Mouse (Mus musculus): ENCODE results near the gene Hoxc10.

Gene Hoxc10

DNA sequence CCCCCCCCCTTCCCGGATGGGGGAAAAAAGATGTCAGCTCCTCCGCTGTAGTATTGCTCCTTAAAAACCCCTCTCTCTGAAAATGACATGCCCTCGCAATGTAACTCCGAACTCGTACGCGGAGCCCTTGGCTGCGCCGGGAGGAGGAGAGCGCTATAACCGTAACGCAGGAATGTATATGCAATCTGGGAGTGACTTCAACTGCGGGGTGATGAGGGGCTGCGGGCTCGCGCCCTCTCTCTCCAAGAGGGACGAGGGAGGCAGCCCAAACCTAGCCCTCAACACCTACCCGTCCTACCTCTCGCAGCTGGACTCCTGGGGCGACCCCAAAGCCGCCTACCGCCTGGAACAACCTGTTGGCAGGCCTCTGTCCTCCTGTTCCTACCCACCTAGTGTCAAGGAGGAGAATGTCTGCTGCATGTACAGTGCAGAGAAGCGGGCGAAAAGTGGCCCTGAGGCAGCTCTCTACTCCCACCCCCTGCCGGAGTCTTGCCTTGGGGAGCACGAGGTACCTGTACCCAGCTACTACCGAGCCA lies at the start of gene Hoxc10:
Hoxc10 (plus strand) TSS at position 21 of the 536 bp plus-strand sequence.
- no peak for DNase-seq

DNA sequence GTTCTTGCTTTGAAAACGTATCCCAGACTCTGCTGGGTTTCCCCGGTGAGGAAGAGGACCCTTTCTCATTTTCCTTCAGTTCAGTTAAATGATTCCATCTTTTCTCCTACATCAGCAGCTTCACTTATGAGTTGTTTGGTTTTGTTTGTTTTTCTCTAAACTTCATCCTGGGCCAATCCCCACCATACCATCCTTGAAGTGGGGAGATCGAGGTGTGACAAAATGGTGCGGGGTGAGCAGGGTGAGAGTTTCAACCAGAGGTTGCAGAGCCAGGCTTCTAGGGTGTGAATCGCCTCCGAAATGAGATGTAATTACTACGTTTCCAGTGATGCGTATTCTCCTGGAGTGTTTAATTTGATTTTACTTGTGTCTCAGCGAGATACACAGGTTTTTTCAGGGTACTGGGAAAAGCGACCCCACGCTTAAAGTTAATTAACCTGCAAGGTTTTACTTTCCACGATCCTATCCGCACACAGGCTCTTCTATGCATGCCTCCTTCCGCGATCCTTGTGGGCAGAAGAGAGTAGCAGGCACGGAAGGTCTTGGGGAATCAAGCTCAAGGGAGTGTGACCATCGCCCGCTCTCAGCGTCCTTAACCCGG lies 48.5 kb upstream of the Hoxc10 start:
- peak; percentile 72 for DNase-seq

DNA sequence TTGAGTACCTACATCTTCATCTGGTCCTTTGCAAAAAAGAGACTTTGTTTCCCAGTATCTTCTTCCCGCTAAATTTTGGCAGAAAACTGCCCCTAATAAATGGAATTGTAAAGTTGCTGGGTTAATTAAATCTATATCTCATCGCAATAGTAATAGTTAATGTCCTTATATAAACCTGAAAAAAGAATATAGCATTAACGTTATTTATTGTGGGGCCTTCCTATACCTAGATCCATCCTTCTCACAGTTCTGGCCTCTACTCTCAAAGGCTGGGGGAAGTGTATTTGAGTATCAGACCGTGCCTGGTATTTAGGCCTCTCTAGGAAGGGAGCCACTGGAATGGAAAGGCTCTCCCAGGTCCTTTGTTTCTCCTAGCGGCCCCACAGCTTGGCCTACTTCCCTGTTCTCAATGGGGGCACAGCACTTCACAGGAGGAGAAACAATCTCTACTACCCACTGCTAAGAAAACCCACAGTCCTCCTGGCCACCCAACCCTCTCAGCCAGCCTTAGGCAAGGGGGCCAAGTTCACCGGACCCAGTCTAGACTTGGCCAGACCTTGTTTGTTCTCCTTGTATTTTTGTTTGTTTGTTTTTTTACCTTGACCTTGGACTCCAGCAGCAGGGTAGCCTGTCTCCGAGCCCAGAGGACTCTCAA lies 47.9 kb upstream of the Hoxc10 start:
- peak; percentile 80 for DNase-seq

GRCm38 (mm10) chr15:102919336-102920180 lies 47.0 kb upstream of the Hoxc10 start:
- DNase-seq, result peak; percentile 70

GRCm38 (mm10) chr15:102920619-102921018 lies 46.0 kb upstream of the Hoxc10 start:
- DNase-seq, result peak; percentile 96

DNA sequence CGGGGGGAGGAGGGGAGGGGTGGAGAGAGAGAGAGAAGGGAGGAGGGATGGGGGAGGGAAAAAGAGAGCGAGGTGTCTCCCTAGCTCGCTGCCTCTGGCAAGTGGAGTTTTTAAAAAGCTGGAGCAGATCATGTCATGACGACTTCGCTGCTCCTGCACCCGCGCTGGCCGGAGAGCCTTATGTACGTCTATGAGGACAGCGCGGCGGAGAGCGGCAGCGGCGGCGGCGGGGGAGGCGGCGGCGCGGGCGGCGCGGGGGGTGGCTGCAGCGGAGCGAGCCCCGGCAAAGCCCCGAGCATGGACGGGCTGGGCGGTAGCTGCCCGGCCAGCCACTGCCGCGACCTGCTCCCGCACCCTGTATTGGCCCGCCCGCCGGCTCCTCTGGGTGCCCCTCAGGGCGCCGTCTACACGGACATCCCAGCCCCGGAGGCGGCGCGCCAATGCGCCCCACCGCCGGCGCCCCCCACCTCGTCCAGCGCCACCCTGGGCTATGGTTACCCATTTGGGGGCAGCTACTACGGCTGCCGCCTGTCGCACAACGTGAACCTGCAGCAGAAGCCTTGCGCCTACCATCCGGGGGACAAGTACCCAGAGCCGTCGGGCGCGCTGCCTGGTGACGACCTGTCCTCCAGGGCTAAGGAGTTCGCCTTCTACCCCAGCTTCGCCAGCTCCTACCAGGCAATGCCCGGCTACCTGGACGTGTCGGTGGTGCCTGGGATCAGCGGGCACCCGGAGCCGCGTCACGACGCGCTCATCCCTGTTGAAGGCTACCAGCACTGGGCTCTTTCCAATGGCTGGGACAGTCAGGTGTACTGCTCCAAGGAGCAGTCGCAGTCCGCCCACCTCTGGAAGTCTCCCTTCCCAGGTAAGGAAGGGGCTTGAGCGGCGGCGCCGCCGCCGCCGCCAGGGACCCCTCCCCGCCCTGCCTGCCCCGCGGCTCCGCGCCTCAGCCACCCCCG lies 45.3 kb upstream of the Hoxc10 start, which contains the start of gene Hoxc13:
Hoxc13 (plus strand) TSS at position 51 of the 959 bp plus-strand sequence.
- no peak for DNase-seq

DNA sequence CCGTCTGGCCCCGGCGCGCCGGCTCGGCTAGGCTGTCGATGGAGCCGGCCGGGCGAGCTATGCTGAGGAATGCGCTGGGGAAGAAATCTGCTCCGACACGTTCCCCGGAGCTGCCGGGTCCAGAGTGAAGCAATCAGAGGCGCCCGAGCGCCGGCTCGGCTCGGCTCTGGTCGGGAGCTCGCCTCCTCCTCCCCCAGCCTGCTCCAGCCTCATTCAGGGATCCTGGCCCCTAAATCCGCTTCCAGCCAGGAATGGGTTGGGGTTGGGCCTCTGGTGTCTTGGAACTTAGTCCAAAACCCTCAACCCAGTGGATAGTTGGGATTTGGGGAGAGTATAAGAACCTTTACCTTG lies 44.6 kb upstream of the Hoxc10 start:
- DNase-seq, result no peak

GRCm38 (mm10) chr15:102922636-102923500 lies 43.7 kb upstream of the Hoxc10 start:
- no peak for DNase-seq

- DNase-seq, result no peak
Observed at GRCm38 (mm10) chr15:102927032-102927645, 39.5 kb upstream of the Hoxc10 start.

DNA sequence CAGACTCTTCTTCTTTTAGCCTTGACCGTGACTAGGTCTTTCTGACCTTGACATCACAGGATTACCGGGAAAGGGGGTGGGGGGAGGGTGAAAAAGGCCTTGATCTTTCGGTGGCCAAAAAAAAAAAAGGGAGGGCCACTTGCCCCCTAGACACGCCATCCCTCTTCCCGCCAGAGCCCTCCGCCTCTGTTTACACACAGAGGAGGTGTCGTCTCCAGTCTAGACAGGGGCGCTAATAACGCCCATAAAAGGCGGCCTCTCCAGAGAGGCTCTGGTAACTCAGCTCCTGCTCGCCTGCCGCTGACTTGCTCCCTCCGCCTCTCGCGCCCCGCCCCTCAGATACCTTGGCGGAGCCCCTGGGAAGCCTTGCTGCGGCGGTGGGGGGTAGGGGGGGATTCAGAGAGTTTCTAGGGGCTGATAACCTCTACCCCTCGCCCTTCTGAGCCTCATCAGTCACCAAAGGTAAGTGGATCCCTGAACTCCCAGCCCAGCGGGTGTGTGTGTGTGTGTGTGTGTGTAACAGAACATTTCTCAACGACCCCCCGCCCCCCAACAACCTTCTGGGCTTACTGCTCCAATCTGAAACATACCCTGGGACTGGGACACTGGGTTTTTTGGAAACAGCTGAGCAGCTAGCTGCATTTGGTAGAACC lies 34.8 kb upstream of the Hoxc10 start:
- DNase-seq, result no peak

DNA sequence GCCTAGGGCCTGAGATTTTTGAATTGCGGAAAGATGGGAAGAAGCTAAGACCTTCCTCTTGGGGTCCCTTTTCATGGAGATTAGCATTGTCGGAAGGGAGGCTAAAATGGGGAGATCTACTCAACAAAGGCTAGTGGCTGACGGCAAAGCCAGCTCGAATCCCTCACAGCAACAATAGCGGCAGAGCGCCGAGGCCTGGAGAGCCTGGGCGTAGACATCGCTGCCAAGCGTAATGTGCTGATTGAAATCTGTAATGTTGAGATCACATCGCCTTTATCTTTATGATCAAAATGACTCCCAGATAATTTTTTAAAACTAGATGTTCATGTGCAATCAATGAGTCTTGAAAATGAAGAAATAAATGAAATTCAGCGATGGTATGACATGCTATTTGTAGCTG lies 32.2 kb upstream of the Hoxc10 start:
- no peak for DNase-seq

DNA sequence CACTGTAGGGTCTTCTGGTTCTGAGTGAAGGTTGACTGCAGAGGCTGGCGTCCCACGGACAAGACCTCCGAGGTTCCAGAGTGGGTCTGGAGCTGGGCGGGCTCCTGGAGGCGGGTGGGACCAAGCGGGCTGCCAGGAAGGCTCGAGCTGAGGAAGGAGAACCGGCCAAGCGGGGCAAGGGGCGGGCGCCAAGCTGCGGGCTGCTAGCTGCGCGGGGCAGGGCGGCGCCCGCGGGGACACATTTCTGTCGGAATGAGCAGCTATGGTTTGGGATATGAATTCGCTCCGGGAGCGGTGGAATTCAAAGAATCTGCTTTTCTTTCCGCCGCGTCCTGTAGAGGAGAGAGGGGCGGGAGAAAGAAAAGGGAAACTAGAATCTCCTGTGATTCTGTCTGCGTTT lies 31.7 kb upstream of the Hoxc10 start:
- DNase-seq, result no peak

- no peak for DNase-seq
Observed at GRCm38 (mm10) chr15:102936279-102936972, 30.2 kb upstream of the Hoxc10 start, which contains the start of gene Hoxc12. Gene Hoxc12, plus strand, starts transcription at chr15:102936757.

DNA sequence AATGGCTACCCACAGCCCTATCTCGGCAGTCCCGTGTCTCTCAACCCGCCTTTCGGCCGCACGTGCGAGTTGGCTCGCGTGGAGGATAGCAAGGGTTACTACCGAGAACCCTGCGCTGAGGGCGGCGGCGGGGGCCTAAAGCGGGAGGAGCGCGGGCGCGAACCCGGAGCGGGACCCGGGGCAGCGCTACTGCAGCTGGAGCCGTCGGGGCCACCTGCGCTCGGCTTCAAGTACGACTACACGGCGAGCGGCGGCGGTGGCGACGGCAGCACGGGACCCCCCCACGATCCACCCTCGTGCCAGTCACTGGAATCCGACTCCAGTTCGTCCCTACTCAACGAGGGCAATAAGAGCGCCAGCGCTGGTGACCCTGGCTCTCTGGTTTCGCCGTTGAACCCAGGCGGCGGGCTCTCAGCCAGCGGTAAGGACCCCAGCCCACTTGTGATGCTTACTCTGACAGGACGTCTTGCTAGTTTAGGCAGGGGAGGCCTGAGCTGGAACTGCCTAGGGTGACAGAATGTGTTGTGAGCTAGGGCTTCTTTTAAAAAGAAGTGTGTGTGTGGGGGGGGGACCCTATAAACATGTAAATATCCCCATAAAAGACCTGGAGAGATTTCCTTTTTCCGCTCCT lies 29.4 kb upstream of the Hoxc10 start:
- no peak for DNase-seq

GRCm38 (mm10) chr15:102939256-102940155 lies 27.1 kb upstream of the Hoxc10 start:
- peak; percentile 79 for DNase-seq

DNA sequence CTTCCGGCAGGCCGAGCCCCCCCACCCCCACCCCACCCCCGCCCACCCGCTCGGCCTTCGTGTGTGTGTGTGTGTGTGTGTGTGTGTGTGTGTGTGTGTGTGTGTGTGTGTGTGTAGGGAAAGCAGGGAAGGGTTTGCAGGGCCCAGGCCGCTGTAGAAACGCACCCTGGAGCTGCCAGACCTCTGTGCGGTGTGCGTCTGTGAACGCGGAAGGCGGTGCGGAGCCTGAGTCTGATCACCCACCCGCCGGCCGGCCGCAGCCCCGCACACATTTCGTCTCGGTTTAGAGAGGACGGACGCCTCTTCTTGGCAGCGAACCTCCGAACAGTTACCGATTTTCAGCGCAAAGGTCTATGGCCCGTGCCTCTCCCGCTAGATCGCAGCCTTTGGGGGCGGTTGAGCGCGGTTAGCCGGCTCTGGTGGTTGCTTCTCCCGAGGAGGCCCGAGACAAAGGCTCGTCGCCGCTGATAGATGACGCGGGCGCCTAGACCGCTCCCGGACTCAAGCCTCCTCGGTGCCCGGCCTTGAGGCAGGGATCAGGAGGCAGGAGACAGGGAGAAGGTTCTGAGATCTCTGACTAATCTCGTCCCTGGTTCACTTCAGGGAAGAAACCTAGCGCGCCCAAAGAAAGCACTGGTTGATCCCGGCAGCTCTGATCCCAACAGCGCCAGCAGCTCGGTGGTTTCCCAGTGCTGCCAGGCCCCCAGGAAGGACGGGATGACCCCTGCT lies 23.7 kb upstream of the Hoxc10 start:
- no peak for DNase-seq

GRCm38 (mm10) chr15:102943468-102943813 lies 23.2 kb upstream of the Hoxc10 start:
- DNase-seq, result no peak

Data from heart, adult 11 months (tissue).